Mouse (Mus musculus): ENCODE data around the gene Rab34.
"Not testable (repeated sequence)": the region's sequence is repeated elsewhere in the genome, so short reads cannot be mapped to it uniquely, and the experiment has no call there.

Rab34 gene

GRCm38 (mm10) chr11:78180081-78180761, 8.0 kb upstream of the Rab34 start:
- no peak for DNase-seq (ENCODE audit: low spot score in 2 of 2)

GRCm38 (mm10) chr11:78181830-78182357, 6.3 kb upstream of the Rab34 start:
- DNase-seq (ENCODE audit: low spot score in 2 of 2): no peak

GRCm38 (mm10) chr11:78182450-78182849, 5.8 kb upstream of the Rab34 start:
- no peak for DNase-seq (ENCODE audit: low spot score in 2 of 2)

GRCm38 (mm10) chr11:78182961-78183844, 5.0 kb upstream of the Rab34 start, which contains the start of gene Rpl23a:
Rpl23a (minus strand) TSS chr11:78183584.
- peak; percentile 74 to 84 for DNase-seq (ENCODE audit: low spot score in 2 of 2)

- DNase-seq (ENCODE audit: low spot score in 2 of 2): no peak
Observed at GRCm38 (mm10) chr11:78183884-78184514, 4.2 kb upstream of the Rab34 start.

- DNase-seq (ENCODE audit: low spot score in 2 of 2): not testable (repeated sequence)
Observed at GRCm38 (mm10) chr11:78184702-78185101, 3.5 kb upstream of the Rab34 start.

GRCm38 (mm10) chr11:78189234-78190040, 1.2 kb downstream of the Rab34 start:
- peak; percentile 40 to 44 for DNase-seq (ENCODE audit: low spot score in 2 of 2)

- DNase-seq (ENCODE audit: low spot score in 2 of 2): no peak
Observed at GRCm38 (mm10) chr11:78190041-78190440, 1.8 kb downstream of the Rab34 start.

GRCm38 (mm10) chr11:78193113-78193512, 4.9 kb downstream of the Rab34 start, which contains the start of gene Proca1:
Proca1 (plus strand) TSS chr11:78193392.
- no peak for DNase-seq (ENCODE audit: low spot score in 2 of 2)

GRCm38 (mm10) chr11:78194411-78195100, 6.3 kb downstream of the Rab34 start:
- DNase-seq (ENCODE audit: low spot score in 2 of 2): peak; percentile 69 to 79

- no peak for DNase-seq (ENCODE audit: low spot score in 2 of 2)
Observed at GRCm38 (mm10) chr11:78195101-78195863, 7.1 kb downstream of the Rab34 start.

GRCm38 (mm10) chr11:78202372-78202771, 14.1 kb downstream of the Rab34 start:
- no peak for DNase-seq (ENCODE audit: low spot score in 2 of 2)

- DNase-seq (ENCODE audit: low spot score in 2 of 2): no peak
Observed at GRCm38 (mm10) chr11:78204287-78204686, 16.1 kb downstream of the Rab34 start.

GRCm38 (mm10) chr11:78205361-78206206, 17.4 kb downstream of the Rab34 start:
- DNase-seq (ENCODE audit: low spot score in 2 of 2): no peak

- no peak for DNase-seq (ENCODE audit: low spot score in 2 of 2)
Observed at GRCm38 (mm10) chr11:78207190-78207589, 19.0 kb downstream of the Rab34 start.

GRCm38 (mm10) chr11:78209886-78210285, 21.7 kb downstream of the Rab34 start:
- DNase-seq (ENCODE audit: low spot score in 2 of 2): no peak

- DNase-seq (ENCODE audit: low spot score in 2 of 2): no peak
Observed at GRCm38 (mm10) chr11:78210615-78211014, 22.4 kb downstream of the Rab34 start.

GRCm38 (mm10) chr11:78211513-78211912, 23.3 kb downstream of the Rab34 start:
- DNase-seq (ENCODE audit: low spot score in 2 of 2): no peak

Data from urinary bladder, adult 18-20 months (tissue).